Mouse (Mus musculus): Measurements from ENCODE around the gene Pou4f1.

- TF ChIP-seq POLR2A (IDR thresholded peaks at IDR 0.05; ENCODE audit: borderline replicate concordance, control insufficient read depth, low read depth, low read length) (no peak), CTCF (IDR thresholded peaks at IDR 0.05; ENCODE audit: control insufficient read depth, insufficient read depth, low read length) (no peak)
These were observed 450 bp downstream of the Pou4f1 start for GRCm38 (mm10) chr14:104467133-104467965.

All from bone marrow, adult 2 months (tissue).